Mouse (Mus musculus): ENCODE data around the gene Kat2b.
"Not testable (repeated sequence)": the region's sequence is repeated elsewhere in the genome, so short reads cannot be mapped to it uniquely, and the experiment has no call there.

The Kat2b gene

DNA sequence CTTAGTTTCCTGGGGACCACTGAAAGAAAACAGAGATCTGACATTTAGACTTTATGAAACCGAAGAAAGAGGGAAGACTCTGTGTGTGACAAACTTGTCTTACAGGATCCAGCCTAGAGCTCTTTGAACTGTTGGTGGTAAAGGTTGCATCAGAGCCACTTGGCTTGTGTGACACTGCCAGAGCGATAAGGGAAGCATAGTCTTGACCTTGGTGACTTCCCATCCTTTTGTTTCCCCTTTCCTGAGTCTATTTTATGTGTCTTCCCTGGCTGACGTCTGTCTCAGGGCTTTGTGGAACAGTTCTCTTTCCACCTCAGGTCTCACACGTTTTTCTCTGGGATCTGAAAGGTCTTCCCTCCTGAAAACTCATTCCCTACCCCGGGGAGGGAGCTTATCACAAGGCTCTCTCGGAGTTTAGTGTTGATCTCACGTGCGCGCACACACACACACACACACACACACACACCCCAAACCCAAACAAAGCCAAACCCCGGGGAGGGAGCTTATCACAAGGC lies 3.8 kb downstream of the Kat2b start:
- DNase-seq (ENCODE audit: low spot score), result no peak

- DNase-seq (ENCODE audit: low spot score), result not testable (repeated sequence)
These were observed 4.3 kb downstream of the Kat2b start for GRCm38 (mm10) chr17:53570932-53571331.

GRCm38 (mm10) chr17:53573019-53573556 lies 6.4 kb downstream of the Kat2b start:
- no peak for DNase-seq (ENCODE audit: low spot score)

DNA sequence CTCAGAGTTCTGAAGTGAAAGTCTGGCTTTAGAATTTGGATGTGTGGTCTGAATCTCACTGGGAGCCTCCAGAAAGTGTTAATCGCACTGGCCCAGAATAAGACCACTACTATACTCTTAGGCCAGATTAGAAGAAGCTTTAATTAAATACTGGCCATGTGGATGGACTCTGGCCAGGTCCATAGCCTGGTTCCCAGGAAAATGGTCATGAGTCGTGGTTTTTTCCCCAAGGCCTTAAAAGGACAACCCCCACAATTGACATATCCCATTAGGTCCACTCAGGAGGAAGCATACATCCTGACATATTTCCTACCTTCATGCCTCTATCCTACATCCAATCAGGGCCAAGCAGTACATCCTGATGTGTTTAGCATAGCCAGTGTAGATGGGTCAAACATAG lies 10.5 kb downstream of the Kat2b start:
- no peak for DNase-seq (ENCODE audit: low spot score)

- no peak for DNase-seq (ENCODE audit: low spot score)
These were observed 11.1 kb downstream of the Kat2b start for GRCm38 (mm10) chr17:53577754-53578153.

DNA sequence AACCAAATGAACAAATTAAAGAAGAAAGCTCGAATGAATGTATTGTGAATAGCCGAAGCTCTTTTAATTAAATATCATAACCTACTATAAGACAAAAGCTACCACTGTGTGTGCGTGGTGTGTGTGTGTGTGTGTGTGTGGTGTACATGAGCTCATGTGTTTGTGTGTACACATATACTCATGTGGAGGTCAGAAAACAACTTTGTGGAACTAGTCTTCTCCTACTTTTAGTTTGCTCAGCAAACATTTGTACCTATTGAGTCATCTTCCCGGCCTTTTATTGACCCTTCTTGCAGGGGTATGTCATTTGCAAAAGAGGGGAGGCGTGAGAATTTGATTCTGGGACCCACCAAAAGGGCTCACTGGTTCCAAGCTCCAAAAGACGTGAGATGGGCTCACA lies 11.6 kb downstream of the Kat2b start:
- DNase-seq (ENCODE audit: low spot score), result no peak

DNA sequence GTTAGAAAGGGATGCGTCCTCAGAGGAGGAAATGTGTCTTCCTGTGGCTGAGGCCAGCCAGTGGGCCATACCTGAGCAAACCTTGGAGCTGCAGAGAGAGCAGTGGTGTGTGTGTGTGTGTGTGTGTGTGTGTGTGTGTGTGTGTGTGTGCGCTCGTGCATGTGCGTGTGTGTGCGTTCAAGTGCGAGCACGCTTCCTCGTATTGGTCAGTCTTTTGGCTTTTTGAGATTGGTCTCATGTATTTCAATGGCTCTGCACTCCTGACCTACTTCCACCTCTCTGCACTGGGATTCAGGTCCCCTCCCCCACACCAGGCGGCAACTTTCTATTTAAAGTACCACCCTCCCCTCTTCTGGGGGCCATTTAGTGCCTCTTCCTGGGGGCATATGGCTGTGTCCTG lies 12.1 kb downstream of the Kat2b start:
- no peak for DNase-seq (ENCODE audit: low spot score)

DNA sequence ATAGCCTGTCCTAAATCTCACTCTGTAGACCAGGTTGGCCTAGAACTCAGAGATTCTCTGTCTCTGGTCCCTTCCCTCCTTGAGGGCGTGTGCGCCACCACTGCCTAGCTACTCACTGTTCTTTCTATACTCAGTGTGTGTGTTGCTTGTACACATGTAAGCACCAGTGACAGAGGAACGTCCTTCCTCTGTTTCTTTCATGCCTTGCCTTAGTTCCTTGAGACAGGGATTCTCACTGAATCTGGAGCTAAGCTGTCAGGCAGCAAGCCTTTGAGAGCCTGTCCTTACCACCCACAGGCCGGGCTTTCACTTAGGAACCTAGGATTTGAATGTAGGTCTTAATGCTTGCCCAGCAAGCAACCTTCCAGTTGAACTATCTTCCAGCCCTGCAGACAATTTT lies 13.0 kb downstream of the Kat2b start:
- no peak for DNase-seq (ENCODE audit: low spot score)

- no peak for DNase-seq (ENCODE audit: low spot score)
These were observed 13.6 kb downstream of the Kat2b start for GRCm38 (mm10) chr17:53580237-53580636.

DNA sequence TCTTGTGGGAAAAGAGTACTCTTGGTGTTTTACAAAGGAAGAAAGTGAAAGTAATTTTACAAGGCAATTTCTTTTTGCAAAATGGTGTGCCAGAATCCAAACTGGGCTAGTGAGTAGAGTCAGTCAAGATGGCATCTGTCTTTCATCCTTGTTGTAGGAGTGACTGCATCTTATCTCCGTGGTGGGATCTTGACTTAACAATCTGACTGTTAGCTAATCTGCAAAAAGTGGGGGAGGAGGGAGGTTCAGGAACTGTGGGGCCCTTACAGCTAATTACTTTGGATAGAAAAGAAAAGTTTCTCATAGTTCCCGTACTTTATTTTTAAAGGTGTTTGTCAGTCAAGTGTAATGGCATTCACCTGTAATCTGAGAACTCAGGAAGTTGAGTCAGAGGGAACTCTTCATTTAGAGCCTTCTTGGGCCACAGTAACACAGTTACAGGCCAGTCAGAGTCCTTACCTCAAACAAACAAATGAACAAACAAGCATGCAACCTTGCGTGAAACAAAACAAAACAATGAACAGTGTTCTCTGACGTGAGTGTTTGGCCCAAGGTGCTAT lies 15.4 kb downstream of the Kat2b start:
- no peak for DNase-seq (ENCODE audit: low spot score)

DNA sequence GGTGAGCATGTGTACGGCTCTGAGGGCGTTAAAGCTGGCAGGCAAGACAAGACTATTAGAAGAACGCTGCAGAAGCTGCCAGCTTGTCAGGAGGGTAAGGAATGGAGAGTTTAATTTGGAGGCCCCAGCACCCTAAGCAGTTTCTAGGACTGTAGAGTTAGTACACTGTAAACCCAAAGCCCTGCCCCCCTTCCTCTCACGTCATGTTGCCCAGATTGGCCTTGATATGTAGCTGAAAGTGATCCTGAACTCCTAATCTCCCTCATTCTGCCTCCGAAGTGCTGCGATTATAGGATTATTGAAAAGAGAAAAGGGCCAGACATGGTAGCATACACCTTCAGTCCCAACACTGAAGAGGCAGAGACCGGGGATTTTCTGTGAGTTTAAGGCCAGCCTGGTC lies 16.1 kb downstream of the Kat2b start:
- DNase-seq (ENCODE audit: low spot score), result no peak

DNA sequence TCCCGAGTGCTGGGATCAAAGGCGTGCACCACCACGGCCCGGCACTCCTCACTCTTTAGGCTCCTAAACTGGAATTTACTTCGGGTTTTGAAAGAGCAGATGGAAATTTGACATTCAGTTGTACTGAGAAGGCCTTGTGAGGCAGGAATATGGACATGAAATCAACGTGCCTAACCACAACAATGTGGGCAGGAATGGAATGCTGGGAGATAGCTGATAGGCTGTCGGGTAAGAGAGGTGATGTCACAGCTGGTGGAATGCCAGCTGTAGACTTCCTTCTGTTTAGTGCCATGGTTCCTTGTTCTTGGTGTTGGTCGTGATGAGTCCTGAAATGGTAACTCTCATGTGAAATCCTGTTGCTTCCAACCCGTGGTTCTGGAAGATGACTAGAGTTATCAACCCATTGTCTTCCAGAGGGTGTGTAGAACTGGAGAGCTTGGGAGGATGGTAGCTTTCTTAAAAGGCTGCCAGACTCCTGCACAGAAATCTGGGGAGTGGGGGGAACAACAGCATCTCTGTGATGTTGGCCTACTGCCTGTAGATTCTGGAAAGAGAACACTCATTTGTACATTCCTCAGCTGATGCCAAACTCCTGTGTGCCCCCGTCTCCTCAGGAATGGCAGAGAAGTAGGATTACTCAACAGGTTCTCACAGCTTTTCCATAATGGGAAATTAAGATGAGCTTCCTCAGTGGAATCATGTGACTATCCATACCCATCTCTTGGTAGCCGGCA lies 17.4 kb downstream of the Kat2b start:
- DNase-seq (ENCODE audit: low spot score), result no peak

- peak; percentile 82 for DNase-seq (ENCODE audit: low spot score)
These were observed 20.6 kb downstream of the Kat2b start for GRCm38 (mm10) chr17:53587074-53587851.

GRCm38 (mm10) chr17:53588097-53588855 lies 21.6 kb downstream of the Kat2b start:
- no peak for DNase-seq (ENCODE audit: low spot score)

DNA sequence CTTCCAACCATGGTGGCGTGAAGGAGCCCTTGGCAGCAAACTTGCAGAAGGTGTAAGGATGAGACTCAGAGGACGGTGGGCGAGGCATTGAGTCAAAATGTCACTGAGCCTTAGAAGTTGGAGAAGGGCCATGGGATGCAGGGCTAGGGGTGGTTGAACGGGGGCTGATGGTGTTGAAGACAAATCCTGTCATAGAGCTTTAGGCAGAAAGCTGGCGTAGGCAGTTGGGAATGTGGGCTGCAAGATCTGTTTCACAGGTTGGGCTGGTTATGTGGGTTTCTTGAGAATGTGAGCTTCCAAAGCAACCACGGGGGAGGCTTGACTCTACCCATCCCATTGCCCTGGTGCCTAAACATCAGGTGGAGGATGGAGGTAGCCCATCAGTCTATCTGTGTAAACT lies 23.4 kb downstream of the Kat2b start:
- DNase-seq (ENCODE audit: low spot score), result no peak

- no peak for DNase-seq (ENCODE audit: low spot score)
These were observed 25.2 kb downstream of the Kat2b start for GRCm38 (mm10) chr17:53591910-53592309.

DNA sequence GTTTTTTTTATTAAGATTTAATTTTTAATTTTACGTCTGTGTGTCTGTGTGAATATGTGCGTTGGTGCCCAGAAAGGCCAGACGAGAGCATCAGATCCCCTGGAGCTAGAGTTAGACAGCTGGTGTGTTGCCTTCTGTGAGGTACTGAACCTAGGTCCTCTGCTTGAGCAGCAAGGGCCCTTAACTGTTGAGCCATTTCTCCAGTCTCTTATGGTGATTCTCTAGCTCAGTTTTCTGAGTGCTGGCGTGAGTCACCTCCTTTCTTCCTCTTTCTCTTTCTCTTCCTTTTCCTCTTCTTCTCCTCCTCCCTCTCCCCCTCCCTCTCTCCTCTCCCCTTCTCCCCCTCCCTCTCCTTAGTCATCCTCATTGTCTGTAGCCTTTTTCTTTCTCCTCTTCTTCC lies 27.9 kb downstream of the Kat2b start:
- no peak for DNase-seq (ENCODE audit: low spot score)

- no peak for DNase-seq (ENCODE audit: low spot score)
These were observed 28.9 kb downstream of the Kat2b start for GRCm38 (mm10) chr17:53595527-53595926.

- DNase-seq (ENCODE audit: low spot score), result peak; percentile 58
These were observed 29.7 kb downstream of the Kat2b start for GRCm38 (mm10) chr17:53596314-53596882.

DNA sequence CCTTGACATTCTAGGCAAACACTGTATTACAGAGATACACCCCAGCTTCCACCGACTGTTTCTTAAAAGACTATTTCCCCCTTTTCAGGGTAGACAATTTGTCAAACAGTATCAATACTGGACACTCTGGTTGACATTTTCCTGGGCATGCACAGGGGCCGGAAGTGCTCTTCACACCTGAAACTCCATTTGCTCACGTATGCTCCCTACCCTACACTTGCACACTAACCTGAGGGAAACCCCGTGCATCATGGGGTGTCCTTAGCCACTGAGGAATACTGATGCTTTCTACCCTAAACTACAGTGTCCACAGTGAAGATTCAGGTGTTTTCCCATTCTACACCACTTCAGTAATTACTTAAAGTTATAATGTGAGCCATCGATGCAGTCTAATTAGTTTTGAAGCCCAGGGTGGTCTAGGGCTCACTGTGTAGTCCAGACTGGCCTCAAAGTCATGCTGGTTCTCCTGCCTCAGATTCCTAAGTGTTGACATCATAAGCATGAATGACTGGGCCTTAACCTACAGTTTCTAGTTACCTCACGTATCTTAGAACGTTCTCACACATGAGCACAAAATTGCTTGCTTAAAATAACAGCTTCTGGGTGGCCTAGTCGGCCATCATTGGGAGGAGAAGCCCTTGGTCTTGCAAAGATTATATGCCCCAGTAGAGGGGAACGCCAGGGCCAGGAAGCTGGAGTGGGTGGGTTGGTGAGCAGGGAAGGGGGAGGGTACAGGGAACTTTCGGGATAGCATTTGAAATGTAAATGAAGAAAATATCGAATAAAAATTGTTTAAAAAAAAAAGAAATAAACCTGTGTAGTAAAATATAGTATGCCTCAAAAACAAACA lies 30.5 kb downstream of the Kat2b start:
- no peak for DNase-seq (ENCODE audit: low spot score)

DNA sequence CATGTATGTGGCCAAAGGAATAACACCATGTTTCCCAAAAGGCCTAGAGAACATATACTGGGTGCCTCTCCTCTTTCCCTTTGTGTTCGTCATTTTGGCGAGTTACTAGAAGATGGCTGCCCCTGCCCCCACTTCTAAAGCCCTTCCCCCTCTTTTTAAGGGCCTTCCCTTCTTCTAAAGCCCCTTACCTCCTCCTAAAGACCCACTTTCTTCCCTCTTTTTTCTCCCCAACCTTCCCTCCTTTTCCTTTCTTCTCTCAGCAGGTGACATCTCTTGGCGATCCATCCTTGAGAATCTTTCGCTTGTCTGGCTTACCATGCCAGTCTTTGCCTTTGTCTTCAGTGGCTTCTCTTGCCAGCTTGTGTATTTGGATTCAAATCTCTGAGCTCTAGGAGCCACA lies 31.9 kb downstream of the Kat2b start:
- DNase-seq (ENCODE audit: low spot score), result no peak
